Mouse (Mus musculus) ES-E14 (cell line): Measurements from ENCODE around the gene Olfr955.

Experiments used
- CHD2 ChIP-seq: IDR thresholded peaks from 2 replicates; pipeline ENCODE4 v1.6.1; 2014; ENCODE audit warnings: mild to moderate bottlenecking, low read depth, low read length, inconsistent platforms
- HCFC1 ChIP-seq: IDR thresholded peaks from 2 replicates; pipeline ENCODE4 v1.6.1; 2012; ENCODE audit warnings: low read length, inconsistent platforms, borderline replicate concordance; ENCODE audit not compliant: insufficient read depth
- MAFK ChIP-seq: IDR thresholded peaks from 2 replicates; pipeline ENCODE4 v1.6.1; 2014; ENCODE audit warnings: mild to moderate bottlenecking, low read depth, low read length, inconsistent platforms; ENCODE audit not compliant: insufficient read depth
- ZC3H11A ChIP-seq: IDR thresholded peaks from 2 replicates; pipeline ENCODE4 v1.6.1; 2012; ENCODE audit warnings: low read depth, mild to moderate bottlenecking, inconsistent platforms, low read length, borderline replicate concordance
- ZNF384 ChIP-seq: IDR thresholded peaks from 2 replicates; pipeline ENCODE4 v1.6.1; 2012; ENCODE audit warnings: low read depth, low read length, inconsistent platforms

GRCm38 (mm10) chr9:39427048-39427447 is 44.7 kb downstream of the Olfr955 start, which contains the start of gene Olfr952:
- TF ChIP-seq CHD2 (no peak), ZNF384 (no peak), HCFC1 (no peak), MAFK (no peak), ZC3H11A (no peak)
